Mouse (Mus musculus) c-Kit-positive CD71-positive TER-119-negative erythroid progenitor cells, embryonic 14.5 days (primary cell): ENCODE data around the gene Sephs2.

ENCODE experiments used
- DNase-seq: peaks from one replicate; pipeline ENCODE4 v3.0.0-alpha.2; 2013; ENCODE audit warnings: low read depth

Gene Sephs2

GRCm38 (mm10) chr7:127232622-127233367 lies 41.1 kb downstream of the Sephs2 start, which contains the start of the genes Zfp553 and Sept1:
Zfp553 (plus strand) TSS chr7:127233061.
Sept1 (minus strand) TSS chr7:127233130.
- DNase-seq, result peak; percentile 61

GRCm38 (mm10) chr7:127231826-127232621 lies 41.8 kb downstream of the Sephs2 start:
- no peak for DNase-seq

- DNase-seq, result no peak
Observed at GRCm38 (mm10) chr7:127231376-127231775, 42.5 kb downstream of the Sephs2 start.

- peak; percentile 91 for DNase-seq
Observed at GRCm38 (mm10) chr7:127228615-127229303, 45.1 kb downstream of the Sephs2 start.

GRCm38 (mm10) chr7:127225147-127225995 lies 48.5 kb downstream of the Sephs2 start:
- no peak for DNase-seq

GRCm38 (mm10) chr7:127224616-127225015 lies 49.2 kb downstream of the Sephs2 start:
- DNase-seq, result no peak

GRCm38 (mm10) chr7:127223515-127224478 lies 50.1 kb downstream of the Sephs2 start:
- DNase-seq, result no peak

- no peak for DNase-seq
Observed at GRCm38 (mm10) chr7:127223106-127223505, 50.7 kb downstream of the Sephs2 start.
